Mouse (Mus musculus): ENCODE results near the gene Pdcd4.
"Not testable (repeated sequence)": the region's sequence is repeated elsewhere in the genome, so short reads cannot be mapped to it uniquely, and the experiment has no call there.

Gene Pdcd4

DNA sequence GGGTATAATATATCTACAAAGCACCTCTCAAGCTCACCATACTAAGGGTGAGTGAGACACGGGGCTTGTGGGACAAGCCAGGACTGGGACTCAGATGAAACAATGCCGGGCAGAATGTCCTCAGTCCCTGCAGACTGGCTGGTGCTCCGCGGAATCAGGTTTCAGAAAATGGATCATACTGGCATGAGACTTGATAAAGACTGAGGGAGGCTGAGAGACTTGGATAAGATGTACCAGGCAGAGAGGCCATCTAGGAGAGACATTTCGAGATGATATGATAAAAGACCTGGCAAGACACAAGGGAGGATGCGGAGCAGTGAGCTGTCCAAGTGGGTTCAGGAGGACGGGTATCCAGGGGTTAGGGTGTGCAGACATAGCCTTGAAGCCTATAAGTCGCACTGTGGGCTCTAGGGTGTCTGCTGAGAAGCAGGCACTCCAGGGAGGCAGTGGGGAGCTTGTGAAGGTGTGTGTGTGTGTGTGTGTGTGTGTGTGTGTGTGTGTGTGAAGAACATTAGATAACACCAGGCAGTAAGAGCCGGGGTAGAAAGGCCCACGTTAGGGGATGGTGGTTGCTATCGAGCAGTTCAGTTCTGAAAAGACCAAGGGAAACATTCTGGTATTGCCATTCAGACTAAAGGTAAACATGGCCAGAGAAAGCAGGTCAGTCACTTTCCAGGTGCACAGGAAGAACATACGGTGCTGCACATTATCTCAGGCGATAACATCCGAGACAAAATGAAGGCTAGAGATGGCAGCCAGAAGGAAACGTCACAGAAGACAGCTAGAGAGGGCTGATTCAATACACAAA, 10.1 kb downstream of the Pdcd4 start:
- no peak for DNase-seq (ENCODE audit: low read depth)

DNA sequence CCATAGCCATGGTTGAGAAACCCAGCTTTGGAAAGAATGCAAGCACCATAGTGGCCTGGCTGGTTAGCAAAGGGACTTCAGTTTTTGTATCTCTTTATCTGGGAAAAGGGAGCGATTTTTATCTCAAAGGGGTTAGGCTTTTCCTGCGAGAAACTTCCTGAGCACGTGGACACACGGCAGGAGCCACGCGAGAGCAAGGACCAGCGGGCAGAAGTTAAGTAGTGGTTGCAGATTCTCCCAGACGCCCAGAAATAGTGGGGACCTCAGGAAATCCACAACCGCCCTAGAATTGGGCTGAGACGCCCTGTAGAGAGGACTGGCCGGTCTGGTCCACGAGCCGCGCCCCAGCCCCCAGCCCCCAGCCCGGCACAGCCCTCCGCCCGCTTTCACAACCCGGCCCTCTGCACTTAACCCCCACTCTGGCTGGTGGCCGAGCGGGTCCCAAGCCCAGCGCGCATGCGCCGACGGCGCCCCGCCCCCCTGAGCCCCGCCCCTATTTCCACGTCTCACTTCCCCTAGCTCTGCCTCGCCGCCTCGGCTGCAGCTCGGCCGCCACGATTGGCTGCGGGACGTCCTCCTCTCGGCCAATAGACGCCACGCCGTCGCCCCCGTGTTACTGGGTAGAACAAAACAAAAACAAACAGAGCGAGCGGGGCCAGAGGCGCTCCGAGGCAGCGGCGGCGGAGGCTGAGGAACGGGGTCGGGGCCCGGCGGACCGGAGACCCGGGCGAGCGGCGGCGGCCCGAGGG, 10.9 kb downstream of the Pdcd4 start:
- DNase-seq (ENCODE audit: low read depth): peak; percentile 99

DNA sequence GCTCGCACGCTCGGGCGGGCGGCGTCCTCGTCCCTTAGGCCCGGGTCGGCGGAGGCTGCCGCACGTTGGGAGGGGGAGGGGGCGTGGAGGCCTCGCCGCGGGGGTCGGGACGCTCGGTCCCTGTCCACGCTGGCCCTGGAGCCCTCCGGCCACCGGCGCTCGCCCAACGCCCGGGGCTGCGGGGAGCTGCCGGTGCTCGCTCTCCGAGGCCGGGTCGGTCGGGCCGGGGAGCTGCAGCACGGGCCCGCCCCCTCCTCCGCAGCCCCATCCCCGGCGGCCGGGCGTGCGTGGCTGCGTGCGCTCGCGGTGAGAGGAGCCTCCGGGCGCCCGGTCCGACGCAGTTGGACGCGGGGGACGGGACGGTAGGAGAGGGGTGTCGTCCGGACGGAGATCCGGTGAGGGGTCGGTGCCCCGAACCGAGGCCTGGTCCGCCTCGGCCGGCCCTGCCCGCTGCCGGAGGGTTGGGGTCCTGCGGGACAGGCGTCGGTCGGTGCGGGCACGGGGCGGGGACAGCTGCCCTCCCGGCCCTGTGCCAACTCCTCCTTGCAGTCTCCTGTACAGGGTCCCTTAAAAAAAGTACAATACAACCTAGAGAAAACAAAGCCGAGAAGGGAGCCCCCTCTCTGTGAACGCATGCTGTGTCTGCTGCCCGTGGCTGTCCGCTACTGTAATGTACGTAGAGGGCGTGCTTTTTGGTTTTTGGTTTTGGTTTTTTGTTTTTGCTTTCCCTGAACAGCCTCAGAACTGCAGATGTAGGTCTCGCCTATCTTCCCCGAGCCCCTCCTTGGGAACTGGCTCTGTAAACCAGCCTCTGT, 11.7 kb downstream of the Pdcd4 start:
- DNase-seq (ENCODE audit: low read depth): peak; percentile 83

DNA sequence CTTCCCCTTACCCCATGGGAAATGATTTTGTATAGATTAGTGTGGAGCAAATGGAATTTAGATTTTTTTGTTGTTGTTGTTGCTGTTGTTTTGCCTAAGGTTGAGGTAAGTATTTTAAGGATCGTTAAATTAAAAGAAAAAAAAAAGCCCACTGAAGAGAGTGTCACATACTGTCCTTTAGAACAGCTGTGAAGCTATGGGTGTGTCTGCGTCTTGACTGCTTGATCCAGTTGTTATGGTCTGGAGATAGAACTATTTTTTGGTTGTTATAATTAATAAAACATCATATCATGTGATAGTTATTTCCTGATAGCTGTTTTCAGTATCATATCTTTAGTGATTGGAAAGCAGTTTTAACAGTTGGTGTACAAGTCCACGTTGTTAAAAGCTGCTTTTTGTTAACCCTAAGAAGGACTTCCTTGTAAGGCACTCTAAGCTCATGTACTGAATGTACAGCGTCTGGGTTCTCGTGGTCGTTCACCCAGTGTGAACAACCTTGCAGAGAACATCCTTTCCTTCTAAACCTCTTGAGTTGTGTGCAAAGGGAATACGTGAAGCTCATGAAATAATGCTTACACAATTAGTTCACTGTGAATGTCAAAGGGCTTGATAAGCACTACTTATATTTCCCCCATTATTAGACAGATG, 12.9 kb downstream of the Pdcd4 start:
- no peak for DNase-seq (ENCODE audit: low read depth)

DNA sequence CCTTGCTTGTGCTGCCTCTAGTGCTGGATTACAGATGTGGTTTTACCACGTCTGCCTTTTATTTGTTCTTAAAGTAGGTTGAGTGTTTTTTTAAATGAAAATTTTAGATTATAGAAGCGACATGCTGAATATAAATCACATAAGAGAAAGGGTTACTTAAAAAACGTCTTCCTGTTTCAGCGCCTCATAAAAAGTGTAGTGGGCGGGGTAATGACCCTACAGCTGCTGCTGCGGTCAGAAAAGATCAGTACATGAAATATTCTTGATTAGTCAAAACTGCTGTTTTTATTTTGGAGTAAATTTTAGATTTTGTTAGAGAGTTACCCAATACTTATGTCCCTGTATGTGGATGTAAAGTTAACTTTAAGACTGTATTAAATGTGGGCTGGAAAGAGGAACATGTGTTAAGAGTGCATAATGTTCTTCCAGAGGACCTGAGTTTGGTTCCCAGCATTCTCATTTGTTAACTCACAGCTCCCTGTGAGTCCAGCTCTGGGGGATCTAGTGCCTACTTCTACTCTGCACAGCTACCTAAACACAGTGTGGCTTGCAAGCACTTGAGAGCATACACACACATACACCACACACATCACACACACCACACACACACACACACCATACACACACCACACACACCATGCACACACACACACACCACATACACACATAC, 14.1 kb downstream of the Pdcd4 start:
- no peak for DNase-seq (ENCODE audit: low read depth)

DNA sequence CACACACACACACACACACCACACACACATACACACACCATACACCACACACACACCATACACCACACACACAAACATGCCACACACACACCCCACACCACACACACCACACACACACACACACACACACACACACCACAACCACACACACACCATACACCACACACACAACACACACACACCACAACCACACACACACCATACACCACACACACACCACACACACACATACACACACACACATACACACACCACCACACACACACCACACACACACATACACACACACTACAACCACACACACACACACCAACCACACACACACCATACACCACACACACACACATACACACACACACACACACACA, 14.7 kb downstream of the Pdcd4 start:
- not testable (repeated sequence) for DNase-seq (ENCODE audit: low read depth)

DNA sequence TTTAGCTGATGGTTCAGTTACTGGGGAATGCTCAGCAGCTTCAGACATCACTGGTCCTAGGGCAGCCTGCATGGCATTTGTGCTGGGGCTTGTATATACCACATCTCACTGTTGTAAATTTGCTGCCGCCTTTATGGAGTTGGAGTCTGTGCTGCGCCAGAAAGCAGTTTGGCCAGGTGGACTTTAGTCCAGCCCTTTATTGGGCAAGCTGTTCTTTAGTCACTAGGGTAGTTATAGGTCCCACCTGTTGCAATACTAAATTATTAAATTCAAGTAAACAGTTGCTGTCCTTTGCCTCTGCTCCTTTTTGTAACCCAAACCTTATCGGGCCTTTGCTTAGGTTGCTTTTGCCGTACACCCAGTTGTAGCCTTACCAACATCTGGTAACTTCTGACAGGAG, 22.9 kb downstream of the Pdcd4 start:
- no peak for DNase-seq (ENCODE audit: low read depth)

DNA sequence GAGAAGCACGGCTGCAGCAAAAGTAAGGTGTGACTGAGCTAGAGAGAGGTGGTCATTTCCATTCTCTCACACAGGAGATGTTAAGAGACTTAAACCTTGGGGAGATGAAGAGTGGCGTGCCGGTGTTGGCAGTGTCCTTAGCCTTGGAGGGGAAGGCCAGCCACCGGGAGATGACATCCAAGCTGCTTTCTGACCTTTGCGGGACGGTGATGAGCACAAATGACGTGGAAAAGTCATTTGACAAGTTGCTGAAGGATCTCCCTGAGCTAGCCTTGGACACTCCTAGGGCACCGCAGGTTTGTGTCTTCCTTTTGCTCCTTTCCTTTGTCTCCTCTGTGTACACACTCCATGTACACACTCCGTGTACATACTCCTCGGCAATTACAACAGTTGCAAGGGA, 27.5 kb downstream of the Pdcd4 start:
- no peak for DNase-seq (ENCODE audit: low read depth)

DNA sequence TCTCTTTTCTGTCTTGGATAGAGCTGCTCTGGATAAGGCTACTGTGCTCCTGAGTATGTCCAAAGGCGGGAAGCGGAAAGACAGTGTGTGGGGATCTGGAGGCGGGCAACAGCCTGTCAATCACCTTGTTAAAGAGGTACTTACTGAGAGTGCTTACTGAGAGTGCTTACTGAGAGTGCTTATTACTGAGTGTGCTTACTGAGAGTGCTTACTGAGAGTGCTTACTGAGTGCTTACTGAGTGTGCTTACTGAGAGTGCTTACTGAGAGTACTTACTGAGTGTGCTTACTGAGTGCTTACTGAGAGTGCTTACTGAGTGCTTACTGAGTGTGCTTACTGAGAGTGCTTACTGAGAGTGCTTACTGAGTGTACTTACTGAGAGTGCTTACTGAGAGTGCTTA, 30.0 kb downstream of the Pdcd4 start:
- not testable (repeated sequence) for DNase-seq (ENCODE audit: low read depth)

DNA sequence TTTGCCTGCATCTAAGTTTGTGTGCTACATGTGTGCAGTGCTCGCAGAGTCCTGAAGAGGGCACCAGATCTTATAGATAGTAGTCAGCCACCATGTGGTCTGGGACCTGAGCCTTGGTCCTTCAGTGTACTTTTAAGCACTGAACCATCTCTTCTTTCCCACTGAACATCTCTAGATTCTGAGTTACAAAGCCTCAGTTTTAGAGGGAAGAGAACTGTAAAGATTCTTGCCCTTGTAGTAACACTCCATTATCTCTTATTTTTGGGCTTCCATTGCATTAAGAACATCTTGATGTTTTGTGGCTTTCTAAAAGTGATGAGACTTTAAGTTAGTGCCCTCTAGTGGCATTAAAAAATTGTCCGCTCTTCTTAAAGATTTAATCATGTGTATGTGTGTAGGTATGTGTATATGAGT, 33.3 kb downstream of the Pdcd4 start:
- DNase-seq (ENCODE audit: low read depth): peak; percentile 75

DNA sequence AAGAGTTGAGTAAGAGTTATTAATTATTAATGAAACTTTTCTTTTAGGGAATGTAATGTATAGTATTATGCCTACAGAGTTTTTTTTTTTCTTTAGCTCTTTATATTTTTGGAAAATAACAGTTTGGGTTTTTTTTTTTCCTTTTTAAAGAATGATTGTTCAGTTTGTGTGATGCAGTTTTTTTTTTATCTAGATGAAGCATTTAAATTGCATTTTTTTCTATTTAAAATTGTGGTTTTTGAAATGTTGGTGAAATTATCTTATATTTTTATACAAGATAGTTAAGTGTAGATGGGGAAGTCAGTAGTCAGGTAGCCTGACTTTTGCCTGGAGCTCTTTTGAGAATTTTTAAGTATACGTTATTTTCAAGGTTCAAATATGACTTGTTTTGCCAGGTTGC, 34.7 kb downstream of the Pdcd4 start:
- DNase-seq (ENCODE audit: low read depth): no peak

DNA sequence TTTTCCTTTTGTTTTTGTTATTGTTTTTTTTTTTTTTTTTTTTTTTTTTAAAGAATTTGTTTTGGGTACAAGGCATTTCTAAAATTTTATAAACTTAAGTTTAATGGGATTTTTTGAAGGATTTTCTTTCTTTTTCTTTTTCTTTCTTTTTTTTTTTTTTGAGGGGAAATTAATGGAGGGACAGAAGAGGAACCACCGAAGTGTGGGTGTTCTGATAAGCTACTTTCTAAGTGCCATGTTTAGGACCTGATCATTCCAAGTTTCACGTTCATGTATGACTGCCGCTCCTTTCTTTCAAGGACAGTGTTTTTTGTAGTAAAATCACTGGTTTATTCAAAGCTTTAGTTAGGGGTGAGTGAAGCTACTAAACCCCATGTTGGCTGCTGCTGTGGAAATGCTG, 37.2 kb downstream of the Pdcd4 start:
- no peak for DNase-seq (ENCODE audit: low read depth)

DNA sequence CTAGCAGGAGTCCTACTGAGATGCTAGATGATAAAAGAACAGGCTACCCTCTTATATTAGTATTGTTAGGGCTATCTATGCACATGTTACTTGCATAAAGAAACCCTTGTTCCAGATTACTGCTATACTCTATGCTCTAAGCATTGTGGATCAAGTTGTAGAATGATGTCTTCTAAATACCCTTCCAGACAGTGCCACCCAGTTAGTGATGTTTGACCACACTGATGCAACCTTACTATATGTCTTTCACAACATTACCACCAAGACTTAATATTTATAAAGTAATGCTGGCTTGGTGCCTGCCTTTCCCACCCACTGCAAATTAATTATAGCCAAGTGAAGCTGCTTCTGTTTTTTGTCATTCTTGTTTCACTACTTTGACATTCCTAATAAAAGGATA, 41.0 kb downstream of the Pdcd4 start:
- no peak for DNase-seq (ENCODE audit: low read depth)

DNA sequence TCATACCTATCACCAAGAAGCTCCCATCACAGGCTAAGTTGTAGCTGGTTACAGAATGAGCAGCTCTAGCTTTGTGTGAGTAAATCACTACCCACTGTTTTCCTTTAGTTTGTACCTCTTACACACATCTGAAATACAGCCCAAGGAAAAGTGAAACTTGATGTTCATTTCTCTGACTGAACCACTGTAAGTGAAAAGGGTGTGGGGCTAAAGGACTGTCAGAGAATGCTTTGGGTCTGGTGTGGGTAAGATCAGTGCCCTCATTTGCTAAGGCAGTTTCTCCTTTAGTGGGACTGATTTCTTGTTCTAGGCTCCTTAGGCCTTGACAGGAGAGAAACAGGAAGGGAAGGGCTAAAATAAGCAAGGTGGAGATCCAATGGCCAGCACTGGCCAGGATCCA, 42.0 kb downstream of the Pdcd4 start:
- no peak for DNase-seq (ENCODE audit: low read depth)

DNA sequence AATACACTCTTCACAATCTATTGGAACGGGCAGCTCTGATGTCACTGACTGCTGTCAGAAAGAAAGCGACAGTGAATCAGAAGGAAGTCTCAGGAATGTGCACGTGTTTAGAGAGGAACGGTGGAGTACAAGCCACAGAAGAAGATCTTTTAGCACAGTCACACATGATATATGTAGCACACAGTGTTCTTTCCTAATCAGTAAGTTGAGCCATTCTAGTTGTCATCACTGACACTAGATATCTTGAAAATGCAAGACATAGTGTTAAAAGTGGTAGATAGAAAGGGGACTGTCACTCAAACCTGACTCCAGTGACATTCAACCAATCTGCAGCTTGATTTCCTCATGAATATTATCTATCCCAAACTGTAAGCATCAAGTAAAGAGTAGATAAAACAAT, 47.4 kb downstream of the Pdcd4 start:
- DNase-seq (ENCODE audit: low read depth): no peak

DNA sequence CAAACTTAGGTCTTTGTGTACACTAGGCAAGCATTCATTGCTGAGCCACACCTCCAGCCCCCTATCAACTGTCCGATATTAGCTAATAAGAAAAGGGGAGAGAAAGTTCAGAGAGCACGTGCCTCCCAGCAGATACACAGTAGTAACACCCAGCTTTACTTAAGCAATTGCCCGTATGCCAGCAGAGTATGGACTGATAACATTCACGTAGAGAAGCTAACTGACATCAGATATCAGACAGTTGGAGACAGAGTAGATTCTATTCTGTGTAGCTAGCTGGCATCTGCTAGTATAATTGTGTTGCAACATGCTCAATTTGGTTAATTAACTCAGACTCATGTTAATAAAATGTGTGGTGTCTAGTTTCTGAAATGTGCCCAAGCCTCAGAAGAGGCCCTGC, 49.1 kb downstream of the Pdcd4 start:
- DNase-seq (ENCODE audit: low read depth): no peak

DNA sequence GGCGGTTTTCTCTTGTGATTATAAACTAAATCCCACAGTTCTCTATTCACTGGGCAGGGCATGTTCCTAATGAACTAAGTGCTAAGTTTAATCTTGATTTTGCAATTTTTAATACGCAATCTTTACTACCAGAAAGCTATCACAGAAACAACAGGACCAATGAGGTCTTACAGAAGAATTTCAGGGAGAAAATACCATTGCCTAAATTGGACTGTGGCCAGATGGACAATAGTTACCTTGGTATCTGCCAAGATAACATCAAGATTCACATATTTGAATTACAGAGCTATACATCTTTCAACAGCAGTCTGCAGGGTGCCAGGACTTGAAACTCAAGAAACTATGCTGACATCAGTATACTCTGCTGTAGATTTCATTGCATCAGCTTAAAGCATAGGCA, 50.3 kb downstream of the Pdcd4 start:
- DNase-seq (ENCODE audit: low read depth): peak; percentile 43

DNA sequence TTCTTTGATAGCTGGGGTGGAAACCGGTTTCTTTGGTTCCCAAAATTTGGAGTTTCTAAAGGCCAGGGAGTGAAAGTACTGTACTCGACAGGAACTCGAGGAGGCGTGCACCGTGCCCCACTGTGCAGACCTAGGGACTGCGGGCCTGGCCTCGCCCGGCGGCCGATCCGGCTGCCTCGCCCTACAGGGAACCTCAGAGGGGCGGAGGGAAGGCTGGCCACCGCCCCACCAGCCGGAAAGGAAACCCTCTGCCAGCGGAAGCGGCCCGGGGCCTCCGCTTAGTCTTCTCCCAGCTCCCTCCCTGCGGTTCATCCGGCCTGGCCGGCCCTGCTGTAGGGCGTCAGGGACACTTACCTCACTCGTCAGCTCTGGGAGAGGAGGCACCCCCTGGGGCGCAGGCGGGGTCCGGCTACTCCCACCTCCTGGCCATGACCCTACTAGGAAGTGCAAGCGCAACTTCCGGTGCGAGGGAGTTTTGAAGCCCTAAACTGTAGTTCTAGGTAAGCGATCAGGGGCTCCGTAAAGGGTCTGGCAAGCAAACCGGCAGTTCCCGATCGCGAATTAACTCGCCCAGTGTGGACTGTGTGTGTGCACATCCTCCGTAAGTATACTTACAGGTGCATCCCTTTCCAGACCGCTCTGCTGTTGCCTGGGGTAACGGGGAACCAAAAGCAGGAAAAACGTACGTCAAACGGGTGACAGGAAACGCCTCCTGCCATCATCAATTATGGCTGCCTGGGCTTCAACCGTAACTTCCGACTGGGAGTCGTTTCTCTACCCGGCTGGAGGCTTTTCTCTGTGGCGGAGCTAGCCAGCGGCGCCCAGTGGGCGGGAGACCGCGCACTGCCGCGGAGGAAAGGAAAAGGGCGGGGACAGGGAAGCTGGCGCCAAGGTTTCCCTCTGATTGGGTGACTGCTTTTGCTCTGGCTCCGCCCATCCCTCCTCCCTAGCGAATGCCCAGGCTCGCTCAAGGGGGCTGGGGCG, 52.1 kb downstream of the Pdcd4 start, which contains the start of the genes Shoc2 and Bbip1:
Shoc2 (plus strand) TSS at position 505 of the 984 bp plus-strand sequence.
Bbip1 (minus strand) TSS at position 826 of the 984 bp plus-strand sequence.
- DNase-seq (ENCODE audit: low read depth): peak; percentile 100

DNA sequence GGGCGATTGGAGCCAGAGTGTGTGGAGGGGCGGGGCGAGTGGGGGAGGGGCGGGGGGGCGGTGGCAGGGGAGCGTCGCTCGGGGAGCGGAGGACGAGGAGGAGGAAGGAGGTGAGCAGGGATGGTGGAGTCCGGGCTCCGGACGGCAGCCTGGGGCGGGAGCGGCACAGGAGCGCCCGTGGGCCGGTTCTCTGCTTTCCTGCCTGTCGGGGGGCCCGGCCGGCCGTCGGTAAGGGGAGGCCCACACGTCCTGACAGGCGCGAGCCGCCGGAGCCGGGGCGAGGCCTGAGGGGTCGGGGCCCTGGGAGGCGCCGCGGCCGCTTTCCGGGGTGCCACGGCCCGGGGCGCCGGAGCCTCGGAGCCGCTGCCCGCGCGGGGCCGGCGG, 52.7 kb downstream of the Pdcd4 start:
- DNase-seq (ENCODE audit: low read depth): no peak
